Mouse (Mus musculus): ENCODE data around the gene Galnt17. TPM values are rescaled to one million over a fixed set of nuclear protein-coding genes. Genes with fewer than 3 reads are reported as not detected.

Gene Galnt17
- polyA plus RNA-seq, 1 experiment: 0.44 TPM

DNA sequence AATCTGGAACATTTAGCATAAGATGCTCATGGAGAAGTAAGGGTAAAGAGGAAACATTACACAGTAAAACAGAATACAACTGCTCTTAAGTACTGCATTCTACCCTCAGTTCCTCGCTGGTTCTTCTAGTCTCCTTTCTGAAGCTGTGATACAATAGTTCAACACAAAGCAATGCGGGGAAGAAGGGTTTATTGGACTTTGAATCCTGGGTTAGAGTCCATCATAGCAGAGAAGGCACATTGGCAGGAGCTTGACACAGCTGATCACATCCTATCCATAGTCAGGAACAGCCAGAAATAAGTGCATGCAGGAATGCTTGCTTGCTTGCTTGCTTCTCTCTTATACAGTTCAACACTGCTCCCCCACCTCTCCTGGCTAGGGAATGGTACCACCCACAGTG is 267.9 kb downstream of the Galnt17 start:
- 51% methylated on average over 2 of the region's 2 CpGs for WGBS
- TF ChIP-seq CTCF (IDR thresholded peaks at IDR 0.05; ENCODE audit: extremely low read depth, insufficient read length, insufficient replicate concordance, low read depth, low read length): no peak
- TF ChIP-seq POLR2A (IDR thresholded peaks at IDR 0.05; ENCODE audit: low read depth, low read length): no peak
- Histone ChIP-seq H3K27me3 (ENCODE audit: control insufficient read depth, insufficient read depth, low read length) (no peaks in the 10 kb centered on the region), H3K4me3 (ENCODE audit: low read depth, low read length) (no peak overlapping the region), H3K4me1 (ENCODE audit: control insufficient read depth, insufficient read depth, insufficient read length, low read length) (no peaks in the 10 kb centered on the region), H3K27ac (ENCODE audit: insufficient read depth, low read depth, low read length) (no peak overlapping the region), H3K36me3 (ENCODE audit: control insufficient read depth, insufficient read depth, low read length) (no peaks in the 10 kb centered on the region)

DNA sequence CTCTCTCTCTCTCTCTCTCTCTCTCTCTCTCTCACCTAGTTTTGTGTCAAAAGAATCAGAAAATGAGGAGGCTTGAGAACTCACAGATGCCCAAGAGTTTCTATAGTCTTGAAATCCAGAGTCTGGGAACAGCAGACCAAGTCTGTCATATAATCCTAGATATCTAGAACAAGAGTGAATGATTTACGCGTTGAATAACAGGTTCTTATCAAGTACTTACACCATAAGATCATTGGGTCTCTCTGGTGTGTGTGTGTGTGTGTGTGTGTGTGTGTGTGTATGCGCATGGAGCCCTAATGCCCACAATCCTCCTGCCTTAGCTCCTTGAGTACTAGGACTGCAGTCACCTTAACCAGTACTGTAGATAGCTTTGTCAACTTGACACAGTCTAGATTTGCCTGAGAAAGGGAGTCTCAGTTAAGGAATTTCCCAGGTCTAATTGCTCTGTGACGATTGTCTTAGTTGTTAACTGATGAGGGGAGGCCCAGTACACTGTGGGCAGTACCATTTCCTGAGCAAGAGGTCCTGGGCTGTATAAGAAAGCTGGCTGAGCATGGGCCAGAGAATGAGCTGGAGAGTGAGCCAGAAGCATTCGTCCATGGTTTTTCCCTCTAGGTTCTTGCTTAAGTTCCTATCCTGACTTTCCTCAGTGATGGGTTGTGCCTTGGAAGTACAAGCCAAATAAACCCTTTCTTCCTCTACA is 268.5 kb downstream of the Galnt17 start:
- TF ChIP-seq CTCF (IDR thresholded peaks at IDR 0.05; ENCODE audit: extremely low read depth, insufficient read length, insufficient replicate concordance, low read depth, low read length): no peak
- TF ChIP-seq POLR2A (IDR thresholded peaks at IDR 0.05; ENCODE audit: low read depth, low read length): no peak
- Histone ChIP-seq H3K4me3 (ENCODE audit: low read depth, low read length) (no peak overlapping the region), H3K4me1 (ENCODE audit: control insufficient read depth, insufficient read depth, insufficient read length, low read length) (no peaks in the 10 kb centered on the region), H3K27ac (ENCODE audit: insufficient read depth, low read depth, low read length) (no peak overlapping the region), H3K36me3 (ENCODE audit: control insufficient read depth, insufficient read depth, low read length) (no peaks in the 10 kb centered on the region), H3K27me3 (ENCODE audit: control insufficient read depth, insufficient read depth, low read length) (no peaks in the 10 kb centered on the region)
- 42% methylated on average over 5 of the region's 5 CpGs for WGBS

DNA sequence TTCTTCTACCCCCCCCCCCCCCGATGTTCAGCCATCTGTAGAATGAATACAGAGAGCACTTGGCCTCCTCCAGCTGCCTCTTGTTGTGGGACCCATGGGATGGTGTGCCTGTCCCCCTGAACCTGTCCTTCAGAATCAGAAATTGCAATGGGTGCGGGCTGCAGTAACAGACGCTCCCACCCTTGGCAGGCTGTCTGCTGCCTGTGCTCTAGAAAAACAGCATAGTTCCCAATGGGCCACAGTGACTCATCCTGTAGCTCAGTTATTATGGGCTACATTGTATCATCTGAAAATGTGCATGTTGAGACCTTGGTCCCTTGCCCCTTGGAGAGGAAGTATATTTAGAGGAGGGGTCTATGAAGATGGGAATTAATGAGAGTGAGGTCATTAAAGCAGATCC is 283.8 kb downstream of the Galnt17 start:
- no peaks in the 10 kb centered on the region for H3K36me3 ChIP-seq (ENCODE audit: control insufficient read depth, insufficient read depth, low read length)
- no peak overlapping the region for H3K4me3 ChIP-seq (ENCODE audit: low read depth, low read length)
- no peaks in the 10 kb centered on the region for H3K4me1 ChIP-seq (ENCODE audit: control insufficient read depth, insufficient read depth, insufficient read length, low read length)
- TF ChIP-seq CTCF (IDR thresholded peaks at IDR 0.05; ENCODE audit: extremely low read depth, insufficient read length, insufficient replicate concordance, low read depth, low read length): no peak
- TF ChIP-seq POLR2A (IDR thresholded peaks at IDR 0.05; ENCODE audit: low read depth, low read length): no peak
- no peaks in the 10 kb centered on the region for H3K27me3 ChIP-seq (ENCODE audit: control insufficient read depth, insufficient read depth, low read length)
- no peak overlapping the region for H3K27ac ChIP-seq (ENCODE audit: insufficient read depth, low read depth, low read length)
- WGBS: 88% methylated on average over 3 of the region's 3 CpGs

- 85% methylated on average over 18 of the region's 18 CpGs for WGBS
- Histone ChIP-seq H3K4me3 (ENCODE audit: low read depth, low read length) (no peak overlapping the region), H3K36me3 (ENCODE audit: control insufficient read depth, insufficient read depth, low read length) (no peaks in the 10 kb centered on the region), H3K27me3 (ENCODE audit: control insufficient read depth, insufficient read depth, low read length) (no peaks in the 10 kb centered on the region), H3K4me1 (ENCODE audit: control insufficient read depth, insufficient read depth, insufficient read length, low read length) (no peaks in the 10 kb centered on the region), H3K27ac (ENCODE audit: insufficient read depth, low read depth, low read length) (no peak overlapping the region)
- TF ChIP-seq POLR2A (IDR thresholded peaks at IDR 0.05; ENCODE audit: low read depth, low read length) (no peak), CTCF (IDR thresholded peaks at IDR 0.05; ENCODE audit: extremely low read depth, insufficient read length, insufficient replicate concordance, low read depth, low read length) (no peak)
These were observed 285.8 kb downstream of the Galnt17 start for GRCm38 (mm10) chr5:131022396-131022993.

GRCm38 (mm10) chr5:131020936-131021335 is 287.4 kb downstream of the Galnt17 start:
- H3K27me3 ChIP-seq (ENCODE audit: control insufficient read depth, insufficient read depth, low read length): no peaks in the 10 kb centered on the region
- no peaks in the 10 kb centered on the region for H3K36me3 ChIP-seq (ENCODE audit: control insufficient read depth, insufficient read depth, low read length)
- TF ChIP-seq CTCF (IDR thresholded peaks at IDR 0.05; ENCODE audit: extremely low read depth, insufficient read length, insufficient replicate concordance, low read depth, low read length): no peak
- no peak for TF ChIP-seq POLR2A (IDR thresholded peaks at IDR 0.05; ENCODE audit: low read depth, low read length)
- 84% methylated on average over 5 of the region's 5 CpGs for WGBS
- H3K4me3 ChIP-seq (ENCODE audit: low read depth, low read length): no peak overlapping the region
- H3K27ac ChIP-seq (ENCODE audit: insufficient read depth, low read depth, low read length): no peak overlapping the region
- H3K4me1 ChIP-seq (ENCODE audit: control insufficient read depth, insufficient read depth, insufficient read length, low read length): no peaks in the 10 kb centered on the region

- WGBS: 28% methylated on average over 9 of the region's 9 CpGs
- no peak overlapping the region for H3K27ac ChIP-seq (ENCODE audit: insufficient read depth, low read depth, low read length)
- H3K4me3 ChIP-seq (ENCODE audit: low read depth, low read length): no peak overlapping the region
- no peaks in the 10 kb centered on the region for H3K27me3 ChIP-seq (ENCODE audit: control insufficient read depth, insufficient read depth, low read length)
- no peak for TF ChIP-seq CTCF (IDR thresholded peaks at IDR 0.05; ENCODE audit: extremely low read depth, insufficient read length, insufficient replicate concordance, low read depth, low read length)
- no peak for TF ChIP-seq POLR2A (IDR thresholded peaks at IDR 0.05; ENCODE audit: low read depth, low read length)
- H3K36me3 ChIP-seq (ENCODE audit: control insufficient read depth, insufficient read depth, low read length): no peaks in the 10 kb centered on the region
- no peaks in the 10 kb centered on the region for H3K4me1 ChIP-seq (ENCODE audit: control insufficient read depth, insufficient read depth, insufficient read length, low read length)
These were observed 288.8 kb downstream of the Galnt17 start for GRCm38 (mm10) chr5:131019346-131019965.

GRCm38 (mm10) chr5:131016066-131016465 is 292.2 kb downstream of the Galnt17 start:
- H3K27me3 ChIP-seq (ENCODE audit: control insufficient read depth, insufficient read depth, low read length): no peaks in the 10 kb centered on the region
- H3K36me3 ChIP-seq (ENCODE audit: control insufficient read depth, insufficient read depth, low read length): no peaks in the 10 kb centered on the region
- no peaks in the 10 kb centered on the region for H3K4me1 ChIP-seq (ENCODE audit: control insufficient read depth, insufficient read depth, insufficient read length, low read length)
- 73% methylated on average over 4 of the region's 4 CpGs for WGBS
- H3K4me3 ChIP-seq (ENCODE audit: low read depth, low read length): no peak overlapping the region
- TF ChIP-seq CTCF (IDR thresholded peaks at IDR 0.05; ENCODE audit: extremely low read depth, insufficient read length, insufficient replicate concordance, low read depth, low read length) (no peak), POLR2A (IDR thresholded peaks at IDR 0.05; ENCODE audit: low read depth, low read length) (no peak)
- H3K27ac ChIP-seq (ENCODE audit: insufficient read depth, low read depth, low read length): no peak overlapping the region
